Mouse (Mus musculus): ENCODE measurements around the gene Capn13. TPM values are rescaled to one million over a fixed set of nuclear protein-coding genes. Genes with fewer than 3 reads are reported as not detected.

Capn13 gene
- total and polyA plus RNA-seq, 3 experiments = not detected

- no peaks in the 10 kb centered on the region for H3K9me3 ChIP-seq (replicated peaks; ENCODE audit: insufficient read depth, low read length)
- peaks cover 0 to 3% of the 10 kb centered on the region in 2 experiments; a peak in 2 of 4 replicates for H3K36me3 ChIP-seq (ENCODE audit: control insufficient read depth in 1 of 2, insufficient read depth in 2 of 2, low read length in 2 of 2)
- H3K79me2 ChIP-seq (ENCODE audit: control insufficient read depth, insufficient read depth, low read length, poor library complexity) = no peaks in the 10 kb centered on the region
- H3K4me1 ChIP-seq (ENCODE audit: control insufficient read depth in 1 of 2, insufficient read depth in 2 of 2, low read length in 2 of 2) = peaks cover 0 to 18% of the 10 kb centered on the region in 2 experiments; a peak in 2 of 4 replicates
- H3K27me3 ChIP-seq (ENCODE audit: control insufficient read depth in 1 of 2, insufficient read depth in 2 of 2, low read length in 2 of 2) = peaks cover 0 to 1% of the 10 kb centered on the region in 2 experiments; a peak in 1 of 4 replicates
- H3K27ac ChIP-seq (ENCODE audit: control insufficient read depth, low read depth, low read length) = no peak overlapping the region
- DNase-seq (ENCODE audit: low read depth, low spot score) = peak; percentile 88
- TF ChIP-seq MAFK (IDR thresholded peaks at IDR 0.05; ENCODE audit: borderline replicate concordance, low read depth, low read length) (no peak), CTCF (IDR thresholded peaks at IDR 0.05 in 2 of 3, conservative IDR thresholded peaks at IDR 0.05 in 1 of 3; ENCODE audit: control insufficient read depth in 1 of 3, insufficient read depth in 1 of 3, low read depth in 2 of 3, low read length in 3 of 3, poor library complexity in 1 of 3, severe bottlenecking in 1 of 3) (peak; percentile 77 to 86 (median 81)), ZC3H11A (IDR thresholded peaks at IDR 0.05; ENCODE audit: low read depth, low read length) (peak; percentile 58), GATA1 (IDR thresholded peaks at IDR 0.05; ENCODE audit: low read depth, low read length) (no peak), SMC3 (IDR thresholded peaks at IDR 0.05; ENCODE audit: low read depth, low read length) (peak; percentile 91), RCOR1 (IDR thresholded peaks at IDR 0.05; ENCODE audit: low read depth, low read length) (peak; percentile 59; the same call in 1 of the 2 replicates), RAD21 (IDR thresholded peaks at IDR 0.05; ENCODE audit: low read depth, low read length) (peak; percentile 67)
- no peak overlapping the region for H3K9ac ChIP-seq (ENCODE audit: control insufficient read depth, low read depth, low read length, poor library complexity, severe bottlenecking)
- H3K4me3 ChIP-seq (ENCODE audit: control insufficient read depth in 1 of 2, insufficient read depth in 1 of 2, low read depth in 2 of 2, low read length in 2 of 2) = peak overlapping the region in 1 of 2 experiments; percentile 41; a peak in 1 of 4 replicates
Observed at GRCm38 (mm10) chr17:73305622-73306021, 95.0 kb downstream of the Capn13 start.

GRCm38 (mm10) chr17:73304086-73304812 lies 96.4 kb downstream of the Capn13 start:
- Histone ChIP-seq H3K9me3 (replicated peaks; ENCODE audit: insufficient read depth, low read length) (no peaks in the 10 kb centered on the region), H3K27ac (ENCODE audit: control insufficient read depth, low read depth, low read length) (peak overlapping the region; percentile 55), H3K4me3 (ENCODE audit: control insufficient read depth in 1 of 2, insufficient read depth in 1 of 2, low read depth in 2 of 2, low read length in 2 of 2) (peak overlapping the region; percentile 19 to 41), H3K9ac (ENCODE audit: control insufficient read depth, low read depth, low read length, poor library complexity, severe bottlenecking) (peak overlapping the region; percentile 8), H3K4me1 (ENCODE audit: control insufficient read depth in 1 of 2, insufficient read depth in 2 of 2, low read length in 2 of 2) (peaks cover 0 to 22% of the 10 kb centered on the region in 2 experiments; a peak in 2 of 4 replicates), H3K79me2 (ENCODE audit: control insufficient read depth, insufficient read depth, low read length, poor library complexity) (no peaks in the 10 kb centered on the region), H3K27me3 (ENCODE audit: control insufficient read depth in 1 of 2, insufficient read depth in 2 of 2, low read length in 2 of 2) (no peaks in the 10 kb centered on the region), H3K36me3 (ENCODE audit: control insufficient read depth in 1 of 2, insufficient read depth in 2 of 2, low read length in 2 of 2) (peaks cover 0 to 3% of the 10 kb centered on the region in 2 experiments; a peak in 2 of 4 replicates)
- DNase-seq (ENCODE audit: low read depth, low spot score) = peak; percentile 74
- TF ChIP-seq MEF2A (IDR thresholded peaks at IDR 0.05; ENCODE audit: extremely low read depth, insufficient replicate concordance, low read depth, low read length, poor library complexity, severe bottlenecking) (no peak), E2F4 (IDR thresholded peaks at IDR 0.05; ENCODE audit: borderline replicate concordance, low read depth, low read length) (no peak), MAX (IDR thresholded peaks at IDR 0.05; ENCODE audit: low read length) (no peak), TBP (IDR thresholded peaks at IDR 0.05; ENCODE audit: low read depth, low read length) (no peak), USF2 (IDR thresholded peaks at IDR 0.05; ENCODE audit: borderline replicate concordance in 1 of 2, insufficient read depth in 1 of 2, low read depth in 1 of 2, low read length in 2 of 2) (no peak), KAT2A (conservative IDR thresholded peaks at IDR 0.05; ENCODE audit: low read depth, low read length) (no peak), MAZ (IDR thresholded peaks at IDR 0.05; ENCODE audit: low read depth, low read length) (no peak), CTCF (IDR thresholded peaks at IDR 0.05 in 2 of 3, conservative IDR thresholded peaks at IDR 0.05 in 1 of 3; ENCODE audit: control insufficient read depth in 1 of 3, insufficient read depth in 1 of 3, low read depth in 2 of 3, low read length in 3 of 3, poor library complexity in 1 of 3, severe bottlenecking in 1 of 3) (no peak), POLR2A (IDR thresholded peaks at IDR 0.05; ENCODE audit: control insufficient read depth in 1 of 2, insufficient read depth in 1 of 2, low read depth in 1 of 2, low read length in 2 of 2, poor library complexity in 1 of 2) (no peak), UBTF (IDR thresholded peaks at IDR 0.05; ENCODE audit: borderline replicate concordance, insufficient read depth, low read depth, low read length) (no peak), RCOR1 (IDR thresholded peaks at IDR 0.05; ENCODE audit: low read depth, low read length) (peak; percentile 40; the same call in 1 of the 2 replicates), ELF1 (IDR thresholded peaks at IDR 0.05; ENCODE audit: low read depth, low read length) (no peak), EP300 (IDR thresholded peaks at IDR 0.05; ENCODE audit: low read depth in 1 of 2, low read length in 2 of 2) (peak; percentile 91 to 94), ZKSCAN1 (IDR thresholded peaks at IDR 0.05; ENCODE audit: low read depth, low read length) (no peak), SIN3A (IDR thresholded peaks at IDR 0.05; ENCODE audit: low read length) (peak; percentile 64; the same call in 1 of the 2 replicates), GABPA (IDR thresholded peaks at IDR 0.05; ENCODE audit: low read depth, low read length) (no peak), NRF1 (IDR thresholded peaks at IDR 0.05; ENCODE audit: insufficient read depth, low read depth, low read length, poor library complexity, severe bottlenecking) (no peak), BHLHE40 (IDR thresholded peaks at IDR 0.05; ENCODE audit: borderline replicate concordance, low read depth, low read length) (no peak), JUND (IDR thresholded peaks at IDR 0.05; ENCODE audit: low read depth, low read length) (no peak), GATA1 (IDR thresholded peaks at IDR 0.05; ENCODE audit: low read depth, low read length) (peak; percentile 91), TAL1 (IDR thresholded peaks at IDR 0.05; ENCODE audit: low read length) (peak; percentile 67), TCF12 (IDR thresholded peaks at IDR 0.05; ENCODE audit: low read depth, low read length) (peak; percentile 88), USF1 (IDR thresholded peaks at IDR 0.05; ENCODE audit: low read depth, low read length) (no peak), MYB (IDR thresholded peaks at IDR 0.05; ENCODE audit: low read depth, low read length) (no peak)

Data from MEL (cell line).